Mouse (Mus musculus) hematopoietic multipotent progenitor cell, adult 10-12 weeks (in vitro differentiated cells): ENCODE results near the gene Ipo11. TPM values are rescaled to one million over a fixed set of nuclear protein-coding genes. Genes with fewer than 3 reads are reported as not detected.

Source experiments
- polyA plus RNA-seq: library from polyadenylated mRNA; stranded (reverse); fragments of >175 nt; gene quantifications from 2 replicates; pipeline ENCODE4 v1.2.3, GENCODE M21; 2012; ENCODE audit warnings: low replicate concordance

Ipo11 gene
- 4.6 and 10.1 TPM in 2 replicates for polyA plus RNA-seq

DNA sequence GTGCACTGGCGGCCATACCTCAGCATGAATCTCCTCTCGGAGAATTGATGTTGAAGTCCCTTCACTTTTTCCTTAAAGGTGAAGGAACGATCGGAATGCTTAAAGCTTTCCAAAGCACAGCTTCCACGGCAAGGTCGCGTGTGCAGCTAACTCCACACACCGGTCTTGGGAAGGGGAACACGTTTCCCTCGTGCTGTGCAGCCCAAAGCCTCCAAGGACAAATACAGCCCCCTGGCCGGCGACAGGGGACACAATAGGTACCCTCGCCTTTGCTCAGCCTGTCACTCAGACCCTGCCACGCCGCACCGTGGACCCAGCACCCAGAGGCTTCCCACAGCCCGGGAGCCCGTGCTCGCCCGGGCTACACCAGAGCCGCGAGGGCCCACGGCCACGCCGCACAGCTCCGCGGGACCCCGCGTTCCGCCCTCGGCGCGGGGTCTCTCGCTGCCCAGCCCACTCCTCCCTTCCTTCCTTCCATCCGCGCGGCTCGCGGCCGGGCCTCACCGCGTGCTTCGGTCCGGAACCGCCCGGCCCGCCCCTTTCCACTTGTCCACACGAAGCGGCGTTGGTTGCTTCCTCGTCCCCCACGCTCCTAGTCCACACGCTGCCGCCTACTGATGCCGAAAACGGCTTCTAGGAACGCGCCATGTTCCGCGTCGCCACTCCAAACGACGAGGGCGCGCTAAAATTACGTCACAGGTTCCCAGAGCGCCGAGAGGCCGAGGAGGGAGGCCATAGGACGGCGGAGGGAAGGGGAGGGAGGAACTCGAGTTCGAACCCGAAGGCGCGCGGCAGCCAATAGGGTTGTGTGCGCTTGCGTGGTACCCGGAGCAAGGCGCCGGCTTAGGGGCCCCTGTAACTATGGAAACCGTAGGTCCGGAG lies at the start of gene Ipo11:
Ipo11 (minus strand) TSS at position 703 of the 882 bp plus-strand sequence.

DNA sequence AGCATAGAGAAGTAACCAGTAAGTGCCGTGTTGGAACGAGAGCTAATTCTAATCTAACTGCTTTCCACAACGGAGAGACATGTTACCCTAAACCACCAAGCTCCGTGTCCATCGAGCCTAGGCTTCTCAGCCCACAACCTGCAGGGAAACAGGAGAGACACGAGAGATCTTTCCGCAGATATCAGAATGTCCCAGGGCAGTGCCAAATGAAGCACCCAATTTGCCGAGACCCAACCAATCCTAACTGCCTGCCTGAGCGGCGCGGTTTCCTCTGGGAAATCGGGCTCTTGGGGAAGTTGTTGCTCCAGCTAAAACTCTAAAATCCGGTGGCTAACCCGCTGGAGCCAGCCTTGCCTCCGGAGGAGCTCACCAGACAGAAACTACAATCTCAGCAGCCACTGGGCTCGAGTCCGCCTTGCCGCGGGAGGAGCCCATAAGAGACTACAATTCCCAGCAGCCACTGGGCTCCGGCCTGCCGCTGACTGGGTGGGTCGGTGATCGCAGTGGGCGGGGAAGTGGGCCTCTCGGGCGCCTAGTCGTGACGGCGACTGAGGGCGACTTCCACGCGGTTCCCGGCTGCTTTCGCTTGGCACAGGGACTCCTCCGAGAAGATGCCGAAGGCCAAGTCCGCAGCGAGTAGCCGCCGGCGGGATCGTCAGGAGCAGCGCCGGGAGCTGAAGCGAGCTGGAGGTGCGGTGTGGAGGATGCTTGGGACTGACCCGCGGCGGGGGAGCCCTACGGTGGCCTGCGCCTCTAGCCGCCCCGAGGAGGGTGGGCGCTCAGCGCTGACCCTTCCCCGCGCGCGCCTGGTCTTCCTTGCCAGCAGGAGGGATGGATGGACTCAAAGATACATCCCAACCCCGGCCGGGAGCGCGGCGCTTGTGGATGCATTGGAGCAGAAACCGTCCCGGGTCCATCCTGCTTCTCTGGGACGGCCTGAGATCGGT lies 10.1 kb upstream of the Ipo11 start, which contains the start of gene Dimt1:
Dimt1 (plus strand) TSS at position 534 of the 947 bp plus-strand sequence.

Other genes starting within 250 kb of the Ipo11 start
- 14.0 and 14.2 TPM in 2 replicates for gene Dimt1, start 10.2 kb upstream of the Ipo11 start, polyA plus RNA-seq
- 8.6 and 13.6 TPM in 2 replicates for gene Kif2a, start 85.2 kb upstream of the Ipo11 start, polyA plus RNA-seq